Mouse (Mus musculus): ENCODE measurements around the gene Ap2a1. TPM values are rescaled to one million over a fixed set of nuclear protein-coding genes. Genes with fewer than 3 reads are reported as not detected.
A peak's percentile ranks its signal among the peaks of the same experiment; 100 is the strongest.

Gene Ap2a1
- 83.7 and 115 TPM in 2 replicates for total RNA-seq (2021)
- long read RNA-seq, transcript Ap2a1-202 (23 exons, 3,301 nt) = major isoform, 36 of 93 reads
- long read RNA-seq, partial matches to known transcripts = 39 of 93 reads
- long read RNA-seq, other reads (novel, unspliced or antisense) = 16 of 93 reads

DNA sequence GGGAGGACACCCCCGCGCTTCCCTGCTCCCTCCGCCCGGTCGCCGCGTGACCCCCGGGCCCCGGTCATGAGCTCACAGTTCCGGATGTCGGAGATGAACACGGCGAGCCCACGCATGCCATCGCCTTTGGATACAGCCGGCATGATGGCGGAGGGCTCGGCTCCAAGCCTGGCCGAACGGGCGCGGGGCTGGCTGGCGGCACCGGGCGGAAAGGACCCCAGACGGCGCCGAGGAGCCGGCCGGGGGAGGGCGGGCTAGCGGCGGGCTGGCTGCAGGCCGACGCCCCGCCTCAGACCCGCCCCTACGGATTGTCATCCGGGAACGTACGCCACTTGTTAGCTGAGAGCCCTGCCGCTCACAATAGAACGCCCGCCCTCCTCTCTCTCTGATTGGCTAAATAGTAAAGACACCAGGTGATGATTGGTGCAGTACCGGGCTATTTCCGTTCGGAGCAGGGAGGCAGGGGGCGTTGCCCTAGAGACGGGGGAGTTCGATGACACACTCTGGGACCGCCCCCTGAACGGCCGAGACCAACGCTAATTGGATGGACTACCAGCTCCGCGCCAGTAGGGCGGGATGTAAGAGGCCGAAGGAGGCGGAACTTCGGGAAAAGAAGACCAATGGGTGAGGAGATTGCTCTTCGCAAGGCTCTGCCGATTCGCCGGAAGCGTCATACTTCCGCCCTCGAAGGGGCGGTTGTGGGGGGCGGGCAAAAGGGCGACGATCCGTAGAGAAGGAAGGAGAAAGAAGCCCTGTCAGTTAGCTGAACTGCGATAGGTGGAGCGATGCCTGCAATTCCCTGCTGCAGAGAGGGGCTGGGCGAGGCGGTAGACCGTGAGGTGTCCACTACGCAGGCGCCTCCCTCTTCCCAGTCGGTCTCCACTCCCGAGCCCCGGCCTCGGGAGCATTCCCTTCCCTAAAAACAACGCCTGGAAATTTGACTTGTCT, at the start of gene Ap2a1:
Ap2a1 (minus strand) TSS at position 293 of the 948 bp plus-strand sequence.
- DNase-seq = peak; percentile 97

GRCm38 (mm10) chr7:44978300-44978699, 49.0 kb upstream of the Ap2a1 start:
- no peak for DNase-seq

GRCm38 (mm10) chr7:44975117-44975419, 45.8 kb upstream of the Ap2a1 start:
- no peak for DNase-seq

DNA sequence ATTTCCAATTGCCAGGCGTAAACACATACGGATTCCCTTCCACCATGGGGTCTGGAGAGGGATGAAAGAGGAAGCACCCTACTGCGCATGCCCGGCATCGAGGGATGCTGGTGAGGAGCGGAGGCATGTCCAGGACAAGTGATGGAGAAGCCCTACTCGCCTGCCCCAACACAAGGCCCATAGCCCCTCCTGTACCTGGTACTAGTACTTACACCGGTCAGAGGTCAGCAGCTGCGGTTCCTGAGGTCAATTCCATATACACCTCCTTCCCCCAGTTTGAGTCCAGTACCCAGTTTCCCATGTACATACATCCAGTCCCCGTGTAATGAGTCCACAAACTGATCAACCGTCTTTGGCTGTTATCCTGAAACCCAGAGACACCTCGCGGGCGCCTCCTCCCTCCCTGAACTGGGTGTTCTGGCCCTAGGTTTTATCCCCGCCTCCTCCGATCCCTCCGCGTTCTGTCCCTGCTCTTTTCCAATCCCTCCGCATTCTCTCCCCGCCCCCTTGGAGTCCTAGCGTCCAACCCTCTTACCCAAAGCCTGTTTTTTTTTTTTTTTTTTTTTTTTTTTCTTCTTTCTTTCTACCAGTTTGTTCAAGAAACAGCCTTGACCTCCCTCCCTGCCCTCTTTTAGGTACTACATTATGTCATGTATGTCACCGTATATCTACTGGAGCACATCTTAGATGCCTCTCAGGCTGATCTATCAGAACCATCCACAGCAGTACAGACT, 45.3 kb upstream of the Ap2a1 start, which contains the start of gene Cpt1c:
Cpt1c (minus strand) TSS at position 469 of the 734 bp plus-strand sequence.
- DNase-seq = peak; percentile 75

DNA sequence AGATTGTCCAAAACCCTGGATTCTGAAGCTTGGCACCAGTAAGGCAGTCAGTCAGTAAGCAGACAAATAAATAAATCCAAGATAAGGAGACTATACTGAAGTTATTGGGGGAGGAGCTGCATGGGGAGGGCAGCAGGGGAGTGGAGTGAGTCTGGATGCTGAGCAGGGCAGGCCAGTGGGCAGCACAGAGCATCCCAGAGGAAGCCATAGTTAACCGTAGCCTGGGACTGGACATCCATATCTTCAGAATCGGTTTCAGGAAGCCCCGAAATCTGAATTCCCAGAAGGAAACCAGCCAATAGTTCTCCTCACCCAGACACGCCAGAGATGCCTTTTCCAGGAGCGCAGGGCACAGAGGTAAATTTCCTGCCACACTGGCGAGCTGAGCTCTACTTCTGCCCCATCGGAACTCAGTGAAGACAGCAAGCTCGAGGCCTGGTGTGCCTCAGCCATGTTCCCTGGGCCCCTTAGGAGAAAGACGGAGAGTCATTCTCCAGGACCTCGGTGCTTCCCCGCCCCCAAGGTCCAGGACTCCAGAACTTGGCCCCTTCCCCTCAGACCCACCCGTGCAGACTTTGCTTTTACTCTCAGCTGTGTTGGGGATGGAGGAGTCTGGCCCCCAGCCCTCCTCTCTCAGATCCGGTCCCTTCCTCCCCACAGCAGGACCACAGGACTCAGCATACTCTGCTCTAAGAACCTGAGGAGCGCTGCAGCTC, 44.3 kb upstream of the Ap2a1 start:
- DNase-seq = no peak

DNA sequence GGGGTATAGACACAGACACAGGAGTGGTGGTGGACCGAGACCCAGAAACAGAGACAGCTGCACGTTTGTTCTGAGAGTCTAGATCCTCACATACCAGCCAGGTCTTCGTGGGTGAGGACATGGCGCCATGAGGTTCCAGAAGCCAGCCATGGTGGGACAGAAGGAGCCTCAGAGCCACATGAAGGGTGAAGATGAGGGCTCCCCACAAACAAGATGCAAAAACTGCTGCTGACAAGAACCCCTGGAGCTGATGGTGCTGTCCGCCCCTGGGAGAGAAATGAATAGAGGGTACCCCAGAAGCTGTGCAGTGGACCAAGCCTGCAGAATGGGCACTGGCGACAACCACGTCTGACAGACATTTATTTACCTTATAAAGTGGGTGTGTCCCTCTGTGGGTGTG, 41.8 kb upstream of the Ap2a1 start:
- DNase-seq = no peak

DNA sequence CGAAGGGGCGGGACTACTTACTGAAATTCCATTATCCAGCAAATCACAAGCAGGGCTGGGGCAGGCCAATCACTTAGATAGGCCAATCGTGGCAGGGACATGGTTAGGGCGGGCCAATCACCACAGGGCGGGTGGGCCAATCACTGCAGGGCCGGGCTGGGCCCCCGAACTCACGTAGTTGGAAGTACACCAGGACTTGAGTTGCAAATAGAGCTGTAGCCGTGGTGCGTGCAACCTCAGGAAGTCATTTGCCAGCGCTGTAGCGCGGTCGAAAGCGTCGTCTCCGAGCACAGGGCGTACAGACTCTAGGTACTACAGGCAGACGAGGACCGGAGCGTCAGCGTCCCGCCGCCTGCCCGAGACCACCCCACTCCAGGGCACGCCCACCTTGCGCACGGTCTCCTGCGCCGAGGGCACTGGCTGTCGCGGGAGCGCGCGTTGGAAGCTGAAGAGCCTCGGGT, 41.0 kb upstream of the Ap2a1 start:
- peak; percentile 83 for DNase-seq

DNA sequence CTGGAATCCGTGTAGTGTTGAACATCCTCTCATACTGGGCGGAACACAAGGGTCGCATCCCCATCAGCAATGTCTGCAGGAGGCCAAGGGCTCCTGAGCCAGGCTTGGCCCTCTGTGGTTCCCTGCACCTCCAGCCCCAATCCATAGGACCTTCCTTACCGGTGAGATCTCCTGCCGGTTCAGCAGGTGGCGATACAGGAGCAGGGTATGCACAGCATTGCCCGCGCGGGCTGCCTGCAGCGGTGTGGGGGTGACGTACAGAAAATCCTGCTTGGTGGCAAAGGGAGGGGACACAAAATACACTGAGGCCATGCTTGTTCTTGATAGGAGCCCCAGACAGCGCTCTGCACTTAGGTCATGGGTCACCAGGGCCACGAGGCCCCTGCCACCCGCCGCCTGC, 37.3 kb upstream of the Ap2a1 start:
- no peak for DNase-seq

- no peak for DNase-seq
These were observed 36.7 kb upstream of the Ap2a1 start for GRCm38 (mm10) chr7:44965975-44966374.

GRCm38 (mm10) chr7:44964990-44965389, 35.7 kb upstream of the Ap2a1 start:
- no peak for DNase-seq

DNA sequence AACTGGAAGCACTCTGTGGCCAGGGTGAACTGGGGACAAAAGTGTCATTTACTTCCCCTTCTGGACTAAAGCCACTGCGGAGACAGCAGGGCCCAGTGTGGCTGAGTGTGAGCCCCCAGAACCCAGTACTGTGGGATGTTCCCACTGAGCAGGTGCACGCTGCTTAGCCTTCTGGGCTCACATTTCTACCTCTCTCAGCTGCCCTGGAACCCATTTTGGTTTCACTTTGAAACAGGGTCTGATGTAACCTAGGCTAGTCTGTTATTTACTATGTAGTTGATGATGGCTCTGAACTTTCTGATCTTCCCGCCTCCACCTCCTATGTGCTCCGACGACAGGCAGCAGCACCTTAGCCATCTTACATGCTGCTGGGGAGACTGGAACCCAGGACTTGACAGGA, 33.5 kb upstream of the Ap2a1 start:
- no peak for DNase-seq

- no peak for DNase-seq
These were observed 33.0 kb upstream of the Ap2a1 start for GRCm38 (mm10) chr7:44962337-44962736.

GRCm38 (mm10) chr7:44960512-44960910, 31.2 kb upstream of the Ap2a1 start:
- DNase-seq = no peak

DNA sequence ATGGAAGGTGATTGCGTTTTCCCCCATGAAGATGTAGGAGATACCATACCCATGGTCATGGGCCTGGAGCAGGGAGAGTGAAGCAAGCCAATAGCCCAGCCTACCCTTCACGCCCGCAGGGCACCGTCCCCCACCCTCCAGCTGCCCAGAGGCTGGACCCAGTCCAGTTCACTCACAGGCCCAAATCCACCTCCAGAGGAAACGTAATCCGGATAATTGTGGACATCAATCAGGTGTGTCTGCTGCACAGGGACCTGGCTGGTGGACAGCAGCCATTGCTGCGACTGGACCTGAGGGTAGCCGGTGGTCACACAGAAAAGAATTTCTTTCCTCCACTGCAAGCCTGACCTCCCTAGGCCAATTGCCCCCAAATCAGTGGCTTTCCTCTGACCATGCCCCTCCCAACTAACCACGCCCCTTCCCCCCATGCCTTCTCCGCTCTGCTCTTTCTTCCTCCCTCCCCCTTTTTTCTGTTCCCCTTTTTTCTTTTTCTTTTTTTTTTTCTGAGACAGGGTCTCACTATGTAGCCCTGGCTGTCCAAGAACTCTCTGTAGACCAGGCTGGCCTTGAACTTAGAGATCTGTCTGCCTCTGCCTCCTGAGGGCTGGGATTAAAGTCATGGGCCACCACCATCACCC, 30.7 kb upstream of the Ap2a1 start:
- DNase-seq = no peak

GRCm38 (mm10) chr7:44959281-44959680, 30.0 kb upstream of the Ap2a1 start:
- DNase-seq = no peak

DNA sequence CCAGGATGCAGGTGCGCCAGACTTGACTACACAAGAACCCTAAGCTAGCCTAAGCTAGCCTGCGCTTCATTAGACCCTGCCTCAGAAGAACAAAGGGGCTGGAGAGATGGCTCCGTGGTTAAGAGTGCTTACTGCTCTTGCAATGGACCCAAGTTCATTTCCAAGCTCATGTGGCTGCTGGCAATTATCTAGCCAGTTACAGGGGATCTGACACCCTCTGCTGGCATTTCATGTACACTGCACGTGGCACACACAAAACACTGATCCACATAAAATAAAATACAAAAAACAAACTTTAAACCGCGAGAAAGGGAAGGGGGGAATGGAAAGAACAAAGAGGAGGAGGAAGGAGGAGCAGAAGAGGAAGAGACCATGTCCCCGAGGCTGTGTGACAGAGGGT, 28.9 kb upstream of the Ap2a1 start:
- DNase-seq = no peak

DNA sequence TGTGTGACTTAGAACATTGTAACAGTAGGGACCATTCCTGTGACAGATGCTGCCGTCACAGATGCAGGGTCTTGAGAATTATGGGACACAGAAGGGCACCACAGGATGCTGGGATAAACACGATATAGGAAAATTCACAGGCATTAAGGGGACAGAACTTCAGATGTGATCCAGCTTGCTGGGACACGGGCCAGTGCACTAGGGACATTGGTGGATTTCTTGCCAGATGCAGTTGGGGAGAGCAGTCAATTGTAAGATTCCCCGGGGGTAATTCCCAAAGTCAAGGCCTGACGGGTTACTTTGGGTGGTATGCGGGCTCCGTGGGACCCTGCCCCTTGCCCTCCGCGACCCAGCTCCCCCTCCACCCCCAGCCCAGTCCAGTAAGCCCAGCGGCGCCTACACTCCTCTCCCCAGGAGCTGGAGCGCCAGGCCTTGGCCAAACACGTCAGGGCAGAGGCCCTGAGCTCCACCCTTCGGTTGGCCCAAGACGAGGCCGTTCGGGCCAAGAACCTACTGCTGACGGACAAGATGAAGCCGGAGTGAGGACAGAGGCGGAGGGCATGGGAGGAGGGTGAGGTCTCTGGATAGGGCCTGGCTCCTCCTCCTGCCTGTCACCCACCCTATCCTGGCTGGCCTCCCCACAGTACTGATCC, 28.0 kb upstream of the Ap2a1 start:
- DNase-seq = no peak

DNA sequence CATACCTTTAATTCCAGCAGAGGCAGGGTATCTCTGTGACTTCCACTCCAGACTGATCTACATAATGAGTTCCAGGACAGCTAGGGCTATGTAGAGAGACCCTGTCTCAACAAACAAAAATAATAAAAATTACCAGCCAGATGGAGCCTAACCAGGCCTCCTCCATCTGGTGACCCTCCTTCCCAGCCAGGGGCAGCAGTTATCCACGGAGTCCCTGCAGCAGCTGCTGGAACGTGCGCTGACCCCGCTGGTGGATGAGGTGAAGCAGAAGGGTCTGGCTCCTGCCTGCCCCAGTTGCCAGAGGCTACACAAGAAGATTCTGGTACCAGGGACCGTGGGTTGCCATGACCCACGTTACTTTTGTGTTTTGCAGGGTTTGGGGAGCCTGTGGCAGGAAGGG, 27.0 kb upstream of the Ap2a1 start:
- DNase-seq = no peak

GRCm38 (mm10) chr7:44955628-44956027, 26.3 kb upstream of the Ap2a1 start:
- no peak for DNase-seq

DNA sequence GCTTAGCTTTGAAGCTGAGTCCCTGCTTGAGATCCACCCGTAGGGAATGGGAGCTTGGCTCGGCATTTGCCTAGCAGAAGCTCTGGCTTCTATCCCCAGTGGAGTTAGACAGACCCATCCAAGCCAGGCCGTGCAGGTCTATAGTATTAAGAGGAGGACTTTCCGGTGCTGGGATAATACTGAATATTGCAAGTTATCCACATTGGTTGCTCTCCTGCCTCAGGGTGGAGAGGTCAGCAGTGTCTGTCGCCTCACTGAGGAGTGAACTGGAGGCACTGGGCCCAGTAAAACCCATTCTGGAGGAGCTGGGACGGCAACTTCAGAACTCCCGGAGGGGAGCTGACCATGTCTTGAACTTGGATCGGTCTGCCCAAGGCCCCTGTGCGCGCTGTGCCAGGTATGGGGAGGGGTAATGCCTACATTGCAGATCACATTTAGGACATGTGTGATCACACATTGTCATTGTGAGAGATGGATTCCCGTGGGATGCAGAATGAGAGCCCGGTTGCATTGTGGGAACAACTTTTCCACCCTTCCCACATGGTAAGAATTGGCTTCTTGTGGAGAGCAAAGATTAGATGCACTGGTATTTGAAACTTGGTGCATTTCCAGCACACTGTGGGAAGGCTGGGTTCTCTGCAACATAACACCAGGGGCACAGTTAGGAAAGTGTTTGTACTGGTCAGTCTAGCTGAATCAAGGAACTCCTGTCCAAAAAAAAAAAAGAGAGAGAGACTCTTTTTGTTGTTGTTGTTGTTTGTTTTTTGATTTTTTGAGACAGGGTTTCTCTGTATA, 25.0 kb upstream of the Ap2a1 start:
- no peak for DNase-seq

DNA sequence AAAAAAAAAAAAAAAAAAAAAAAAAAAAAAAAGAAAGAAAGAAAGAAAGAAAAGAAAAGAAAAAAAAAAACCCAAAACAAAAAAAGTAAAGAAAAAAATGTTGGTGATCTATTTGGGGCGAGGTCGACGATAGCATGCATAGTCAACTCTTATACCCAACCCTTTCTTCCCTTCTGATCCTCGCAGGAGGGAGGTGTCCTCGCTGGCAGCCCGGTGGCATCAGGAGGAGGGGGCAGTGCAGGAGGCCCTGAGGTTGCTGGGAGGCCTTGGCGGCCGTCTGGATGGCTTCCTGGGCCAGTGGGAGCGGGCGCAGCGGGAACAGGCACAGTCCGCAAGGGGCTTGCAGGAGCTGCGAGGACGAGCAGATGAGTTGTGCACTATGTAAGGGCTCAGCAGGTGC, 24.3 kb upstream of the Ap2a1 start:
- DNase-seq = no peak

Measured in adrenal gland, postnatal 25 days (tissue).